Mouse (Mus musculus) T-helper 2 cell (primary cell): Measurements from ENCODE around the gene Aes.

Experiments used
- in situ Hi-C: fragments of 300-600 bp; cut with MboI, MseI; formaldehyde crosslinking; loops from one replicate; pipeline ENCODE4 v1.15.1; 2025; ENCODE audit warnings: high pct_unique_total_duplicates

The Aes gene

DNA sequence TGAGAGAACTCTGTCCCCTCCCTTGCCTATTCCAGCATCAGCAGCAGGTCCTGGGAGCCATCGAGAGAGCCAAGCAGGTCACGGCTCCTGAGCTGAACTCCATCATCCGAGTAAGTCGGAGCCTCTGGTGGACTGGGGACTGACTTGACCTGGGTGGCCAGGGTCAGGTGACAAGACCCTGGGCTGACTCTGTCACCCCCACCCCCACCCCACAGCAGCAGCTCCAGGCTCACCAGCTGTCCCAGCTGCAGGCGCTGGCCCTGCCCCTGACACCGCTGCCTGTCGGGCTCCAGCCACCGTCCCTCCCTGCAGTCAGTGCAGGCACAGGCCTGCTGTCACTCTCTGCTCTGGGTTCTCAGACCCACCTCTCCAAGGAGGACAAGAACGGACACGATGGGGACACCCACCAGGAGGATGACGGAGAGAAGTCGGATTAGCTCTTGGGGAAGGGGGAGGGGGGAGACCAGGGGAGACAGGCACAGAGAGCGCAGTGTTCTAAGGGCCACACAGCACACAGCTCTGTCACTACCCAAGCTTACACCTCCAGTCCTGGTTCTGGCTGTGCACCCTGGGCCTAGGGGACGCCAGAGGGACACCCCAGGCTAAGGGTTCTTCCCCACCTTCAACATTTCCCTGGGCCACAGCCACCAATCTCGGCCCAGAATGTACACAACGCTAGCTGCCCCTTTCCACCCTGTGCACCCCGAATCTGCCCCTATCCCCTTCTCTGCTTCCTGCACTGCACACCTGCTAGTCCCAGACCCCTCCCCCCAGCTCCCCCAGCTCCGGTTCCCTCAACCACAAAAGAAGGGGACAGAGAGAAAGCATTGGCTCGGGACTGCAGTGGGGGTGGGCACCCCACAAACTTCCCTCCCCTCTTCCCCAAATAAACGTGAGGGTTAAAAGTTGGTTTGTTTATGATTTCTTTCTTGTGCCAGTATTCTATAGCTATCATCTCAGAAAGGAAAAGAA is 6.3 kb downstream of the Aes start:
- in situ Hi-C loops, result loop anchor here (5.0 to 10.0 kb wide), 2 partner anchors 37 to 1439 kb away; partner anchors contain the start of gene Tle6

DNA sequence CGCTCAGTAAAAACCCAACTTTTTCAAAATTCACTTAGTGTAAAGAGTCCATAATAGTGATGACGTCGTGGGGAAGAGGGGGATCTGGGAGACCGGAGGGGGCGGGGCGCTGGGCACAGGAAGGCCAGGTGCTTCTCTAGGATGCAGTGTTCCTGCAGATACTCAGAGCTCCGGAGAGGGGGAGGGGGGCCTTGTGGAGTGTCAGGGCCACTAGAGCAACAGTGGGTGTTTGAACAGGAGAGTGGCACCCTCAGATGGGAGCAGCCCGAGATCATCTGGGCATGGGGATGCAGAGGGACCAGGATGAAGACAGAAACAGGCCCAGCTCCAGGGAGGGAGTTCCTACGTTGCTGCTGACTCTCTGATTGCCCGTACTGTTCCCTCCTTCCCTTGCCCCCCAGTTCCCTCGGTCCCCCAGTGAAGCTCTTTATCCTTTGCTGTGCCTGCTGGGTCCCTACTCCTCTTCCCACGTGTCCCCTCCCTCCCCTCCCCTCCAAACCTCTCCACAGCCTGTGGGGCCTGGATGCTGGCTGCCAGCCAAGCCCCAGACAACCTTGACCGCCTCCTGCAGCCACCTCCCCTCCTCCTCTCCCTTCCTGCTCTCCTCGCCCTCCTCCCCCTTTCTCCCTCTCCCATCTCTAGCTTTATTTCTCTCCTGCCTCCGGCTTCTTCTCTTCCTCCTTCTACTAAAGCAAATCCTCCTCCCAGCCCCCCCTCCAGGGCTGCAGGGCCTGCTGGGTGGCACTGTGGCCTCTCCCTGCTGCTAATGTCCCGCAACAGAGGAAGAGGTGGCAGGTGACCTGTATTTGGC is 9.3 kb downstream of the Aes start:
- in situ Hi-C loops, result loop anchor here (5.0 to 10.0 kb wide), 2 partner anchors 34 to 1436 kb away; partner anchors contain the start of gene Tle6

DNA sequence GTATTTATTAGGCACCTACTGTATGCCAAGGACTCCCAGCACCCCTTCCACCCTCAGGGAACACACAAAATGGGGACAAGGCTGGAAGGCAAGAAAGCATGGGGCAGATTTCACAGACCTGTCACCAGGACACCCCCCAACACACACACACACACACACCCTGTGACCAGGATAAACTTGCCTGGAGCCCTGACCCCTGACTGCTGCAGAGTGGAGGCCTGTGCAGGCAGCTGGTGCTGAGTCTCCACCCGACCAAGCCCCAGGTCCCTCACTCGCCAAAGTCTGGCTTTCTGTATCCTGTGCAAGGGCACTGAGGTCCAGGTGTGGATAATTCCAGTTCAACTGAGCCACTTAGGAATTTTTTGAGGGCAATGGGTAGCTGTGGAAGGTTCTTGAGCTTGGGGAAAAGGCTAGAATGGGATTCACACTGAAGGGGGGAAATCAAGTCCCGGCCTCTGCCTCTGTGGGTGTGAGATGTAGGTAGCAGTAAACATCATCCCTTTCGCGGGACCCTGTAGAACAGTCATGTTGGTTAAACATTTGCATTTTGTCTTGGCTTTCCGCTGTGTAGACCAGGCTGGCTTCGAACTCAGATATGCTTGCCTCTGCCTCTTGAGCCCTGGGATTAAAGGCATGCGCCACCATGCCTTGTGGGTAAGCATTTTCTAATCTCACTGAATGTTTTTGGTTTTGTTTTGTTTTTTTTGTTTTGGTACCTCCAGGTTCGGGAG is 10.4 kb downstream of the Aes start:
- in situ Hi-C loops, result loop anchor here (5.0 to 10.0 kb wide), 2 partner anchors 33 to 1435 kb away; partner anchors contain the start of gene Tle6

DNA sequence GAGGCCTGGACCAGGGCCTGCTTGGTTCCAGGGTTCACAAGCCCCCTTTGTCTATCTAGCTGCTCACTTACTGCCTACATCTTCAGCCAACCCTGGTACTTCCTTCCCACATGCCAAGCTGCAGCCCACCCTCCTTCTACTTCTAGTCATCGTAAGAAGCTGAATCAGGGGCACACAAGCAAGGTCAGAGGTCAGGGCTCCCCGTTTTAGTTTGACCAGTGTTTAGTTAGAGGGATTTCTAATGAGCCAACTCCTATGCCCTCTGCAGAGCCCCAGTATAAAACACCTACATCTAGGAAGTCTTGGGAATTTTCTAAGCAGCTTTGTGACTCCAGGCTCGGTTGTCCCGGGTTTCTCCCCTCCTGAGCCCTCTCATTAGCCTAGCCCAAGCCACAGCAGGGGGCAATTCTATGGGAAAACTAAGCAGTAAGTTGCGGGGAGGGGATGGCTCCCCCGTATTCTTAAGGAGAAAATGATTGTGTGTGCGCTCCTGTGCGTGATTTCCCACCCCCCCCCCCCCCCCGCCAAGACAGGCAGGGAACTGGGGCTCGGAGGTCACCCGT is 11.0 kb downstream of the Aes start:
- in situ Hi-C loops, result no loop called here

DNA sequence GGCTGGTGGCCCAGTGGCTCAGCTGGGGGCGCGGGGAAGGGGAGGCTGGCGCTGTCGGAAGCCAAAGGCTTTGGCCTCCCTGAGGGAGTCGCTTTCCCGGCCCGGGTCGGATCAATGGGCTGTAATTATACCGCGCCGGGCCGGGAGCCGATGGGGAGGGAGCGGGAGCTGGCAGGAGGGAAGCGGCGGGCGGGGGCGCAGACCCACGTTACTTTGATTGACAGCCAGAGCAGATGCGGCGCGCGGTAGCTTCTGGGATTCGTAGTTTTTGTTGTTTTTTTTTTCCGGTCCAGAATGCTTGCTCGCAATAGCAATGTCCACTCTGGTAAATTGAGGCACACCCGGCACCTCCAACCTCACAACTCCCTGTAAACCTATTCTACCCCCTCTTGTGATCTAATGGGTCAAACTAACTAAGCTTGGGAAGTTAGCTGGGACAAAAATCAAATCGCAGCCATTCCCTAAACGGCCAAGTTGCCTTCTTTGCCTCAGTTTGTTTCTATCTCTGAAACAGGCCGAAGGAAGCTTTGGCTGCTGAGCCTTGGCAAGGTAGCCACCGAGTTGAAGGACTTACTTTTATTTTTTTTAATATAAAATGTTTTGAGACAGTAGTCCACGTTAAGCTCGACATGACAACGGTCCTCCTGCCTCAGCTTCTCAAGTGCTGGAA is 11.7 kb downstream of the Aes start:
- in situ Hi-C loops, result no loop called here

DNA sequence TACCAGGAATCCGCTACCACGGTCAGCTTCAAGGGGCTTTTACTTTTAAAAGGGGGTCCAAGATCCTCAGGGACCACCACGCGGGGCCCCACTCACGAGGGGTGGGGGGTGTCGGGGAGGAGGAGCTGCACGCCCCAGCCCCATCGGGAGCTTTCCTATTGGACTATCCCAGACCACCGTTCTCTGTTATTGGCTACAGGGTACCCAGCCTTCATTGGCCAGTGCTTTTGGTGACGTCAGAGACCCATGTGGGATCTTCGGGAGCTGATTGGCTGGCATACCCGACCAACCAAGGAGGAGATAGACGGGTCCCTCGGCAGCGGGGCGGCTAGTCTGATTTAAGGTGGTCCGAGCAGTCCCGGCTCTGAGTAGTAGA is 12.2 kb downstream of the Aes start:
- in situ Hi-C loops, result no loop called here

DNA sequence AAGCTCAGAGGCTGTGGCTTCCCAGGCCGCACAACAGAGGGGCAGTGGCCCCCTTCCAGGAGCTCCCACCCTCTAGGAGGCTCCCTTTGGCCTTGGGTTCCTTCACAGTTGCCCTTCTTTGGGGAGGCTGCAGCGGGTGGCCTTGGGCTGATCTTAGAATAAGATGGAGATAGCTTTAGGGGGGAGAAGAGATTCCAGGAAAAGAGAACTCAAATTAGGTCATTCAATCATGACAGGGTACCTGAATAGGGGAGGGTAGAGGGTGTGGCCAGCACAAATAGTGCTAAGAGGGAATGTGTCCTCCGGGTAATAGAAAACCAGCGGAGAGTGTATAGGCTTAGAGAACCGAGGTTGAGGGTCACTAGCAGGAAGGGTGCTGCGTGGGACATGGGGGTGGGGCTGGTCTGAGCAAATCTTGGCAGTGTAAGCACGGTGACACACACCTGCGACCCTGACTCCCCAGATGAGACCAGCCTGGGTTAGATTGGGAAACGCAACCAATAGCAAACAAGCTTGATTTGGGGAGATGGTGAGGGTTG is 12.9 kb downstream of the Aes start:
- in situ Hi-C loops, result no loop called here

DNA sequence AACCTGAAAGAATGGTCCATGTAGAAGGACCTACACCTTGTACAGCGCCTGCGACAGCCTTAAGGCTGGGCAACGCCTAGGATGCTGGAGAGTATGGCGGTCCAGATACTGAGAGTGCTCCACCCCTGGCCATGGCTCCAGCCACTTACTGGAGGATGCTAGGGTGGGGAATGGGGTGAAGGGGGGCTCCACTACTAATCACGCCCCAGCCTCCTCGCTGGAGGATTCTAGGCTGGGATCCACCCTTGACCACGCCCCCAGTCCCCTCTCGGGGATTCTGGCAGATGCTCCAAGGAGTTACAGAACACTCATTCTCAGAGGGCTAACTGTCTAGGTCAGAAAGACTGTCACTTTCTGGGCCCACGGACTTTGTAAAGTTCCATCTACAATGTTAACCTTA is 13.7 kb downstream of the Aes start:
- in situ Hi-C loops, result no loop called here

DNA sequence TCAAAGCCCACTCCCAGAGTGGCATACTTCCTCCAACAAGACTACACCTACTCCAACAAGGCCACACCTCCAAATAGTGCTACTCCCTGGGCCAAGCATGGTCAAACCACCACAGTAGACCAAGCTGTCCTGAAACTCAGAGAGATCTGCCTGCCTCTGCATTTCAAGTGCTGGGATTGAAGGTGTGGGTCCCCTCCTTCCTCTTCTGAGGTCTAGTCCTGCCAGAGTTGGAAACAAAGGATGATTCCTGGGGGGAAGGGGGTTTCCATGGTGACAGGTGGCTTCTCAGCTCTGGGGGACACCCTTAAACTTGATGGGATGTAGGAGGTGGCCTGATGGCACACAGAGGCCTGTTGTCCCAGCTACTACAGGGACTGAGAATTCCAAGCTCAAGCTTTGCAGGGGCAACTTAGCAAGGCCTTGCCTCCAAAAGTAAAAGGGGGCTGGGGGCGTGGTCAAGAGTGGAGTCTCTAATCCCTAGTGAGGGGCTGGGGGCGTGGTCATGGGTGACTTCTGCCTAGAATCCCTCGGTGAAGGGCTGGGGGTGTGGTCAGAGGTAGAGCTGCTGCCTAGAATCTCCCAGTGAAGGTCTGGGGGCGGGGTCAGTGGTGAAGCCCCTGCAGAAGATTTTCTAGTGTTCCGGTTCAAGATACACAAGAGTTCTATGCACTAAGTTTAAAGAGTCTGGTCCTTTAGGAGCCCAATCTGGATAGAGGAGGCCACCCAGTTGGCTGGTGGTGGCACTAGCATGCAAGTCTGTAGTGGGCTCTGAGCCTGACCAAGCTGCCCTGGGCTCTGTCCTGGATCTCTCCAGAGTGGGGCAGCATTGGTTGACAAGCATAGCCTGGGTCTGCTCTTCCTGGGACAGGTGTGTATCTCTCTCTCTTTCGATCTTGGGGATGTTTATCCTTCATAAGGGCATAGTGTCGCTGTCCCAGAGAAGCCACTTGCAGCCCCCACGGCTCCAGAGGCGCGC is 15.1 kb downstream of the Aes start, which contains the start of gene Tle2:
Tle2 (plus strand) TSS at position 481 of the 976 bp plus-strand sequence.
- in situ Hi-C loops, result no loop called here

DNA sequence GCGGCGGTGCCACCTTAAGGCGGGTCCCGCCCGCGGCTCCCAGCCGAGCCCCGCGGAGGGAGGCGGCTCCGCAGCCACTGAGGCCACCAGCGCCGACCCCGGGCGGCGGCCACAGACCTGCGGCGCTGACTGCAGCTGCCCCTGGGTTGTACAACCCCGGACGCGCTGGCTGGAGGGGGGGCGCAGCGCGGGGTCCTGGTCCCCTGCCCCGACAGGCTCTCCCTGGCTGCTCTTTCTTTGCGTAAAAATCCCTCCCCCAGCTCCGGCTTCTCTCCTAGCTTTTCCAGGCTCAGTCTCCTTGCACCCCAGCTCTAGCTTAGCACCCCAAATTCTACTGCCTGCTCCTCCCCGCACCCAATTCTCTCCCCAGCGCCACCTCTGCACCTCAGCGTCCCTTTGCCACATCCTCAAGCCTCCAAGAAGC is 15.9 kb downstream of the Aes start:
- in situ Hi-C loops, result no loop called here

DNA sequence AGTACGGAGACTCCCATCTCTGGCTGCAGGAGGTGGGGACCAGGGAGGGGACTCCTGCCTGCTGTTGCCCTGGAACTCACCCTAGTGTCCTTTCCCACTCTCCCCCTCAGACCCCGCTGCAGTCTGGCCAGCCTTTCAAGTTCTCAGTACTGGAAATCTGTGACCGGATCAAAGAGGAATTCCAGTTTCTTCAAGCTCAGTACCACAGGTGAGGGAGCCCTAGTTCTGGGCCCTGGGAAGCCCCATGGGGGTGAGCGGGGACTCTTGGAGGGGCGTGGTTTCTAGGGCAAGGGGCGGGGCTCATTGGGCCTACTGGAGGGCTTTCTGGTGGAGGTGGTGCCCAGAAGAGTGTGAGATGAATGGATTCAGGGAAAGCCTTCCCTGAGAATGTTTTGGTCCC is 16.4 kb downstream of the Aes start:
- in situ Hi-C loops, result no loop called here

DNA sequence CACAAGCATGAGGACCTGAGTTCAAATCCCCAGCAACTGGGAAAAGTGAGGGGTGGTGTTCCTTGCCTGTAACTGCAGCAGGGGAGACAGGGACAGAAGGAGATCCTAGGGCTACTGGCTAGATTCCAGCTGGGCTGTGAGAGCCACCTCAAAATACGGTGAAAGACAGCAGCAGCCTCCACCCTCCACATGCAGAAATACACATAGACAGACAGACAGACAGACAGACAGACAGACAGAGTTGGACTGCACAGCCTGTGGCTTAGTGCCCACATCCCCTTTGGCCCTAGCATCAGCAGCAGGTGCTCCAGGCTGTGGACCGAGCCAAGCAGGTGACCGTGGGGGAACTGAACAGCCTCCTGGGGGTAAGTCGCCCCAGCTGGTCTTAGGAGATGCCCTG is 20.7 kb downstream of the Aes start:
- in situ Hi-C loops, result loop anchor here (10.0 kb wide), 1 partner anchor 1115 kb away; the partner anchor contains the start of genes Glt8d2 and Hcfc2

DNA sequence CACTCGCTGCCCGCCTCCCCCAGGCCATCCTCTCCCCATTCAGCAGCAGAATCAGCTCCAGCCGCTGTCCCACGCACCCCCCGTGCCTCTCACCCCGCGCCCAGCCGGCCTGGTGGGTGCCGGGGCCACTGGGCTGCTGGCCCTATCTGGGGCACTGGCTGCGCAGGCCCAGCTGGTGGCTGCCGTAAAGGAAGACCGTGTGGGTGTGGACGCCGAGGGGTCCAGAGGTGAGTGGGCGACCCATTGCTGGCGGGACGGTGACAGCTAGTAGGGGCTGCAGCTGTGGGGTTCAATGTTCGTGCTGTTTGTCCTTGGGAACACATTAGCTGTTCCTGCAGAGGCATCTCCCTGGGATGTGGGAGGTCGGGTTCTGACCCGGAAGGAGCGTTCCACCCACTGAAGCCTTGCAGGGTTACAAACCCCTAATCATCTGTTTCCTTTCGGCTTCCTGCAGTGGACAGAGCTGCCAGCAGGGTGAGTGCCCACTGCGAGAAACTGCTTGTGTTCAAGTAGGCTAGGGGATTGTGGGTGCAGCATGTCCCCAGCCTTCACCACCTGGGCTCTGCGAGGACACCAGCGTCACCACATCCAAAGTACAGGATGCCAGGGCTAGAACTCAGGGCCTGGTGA is 21.3 kb downstream of the Aes start:
- in situ Hi-C loops, result loop anchor here (10.0 kb wide), 1 partner anchor 1114 kb away; the partner anchor contains the start of genes Glt8d2 and Hcfc2

DNA sequence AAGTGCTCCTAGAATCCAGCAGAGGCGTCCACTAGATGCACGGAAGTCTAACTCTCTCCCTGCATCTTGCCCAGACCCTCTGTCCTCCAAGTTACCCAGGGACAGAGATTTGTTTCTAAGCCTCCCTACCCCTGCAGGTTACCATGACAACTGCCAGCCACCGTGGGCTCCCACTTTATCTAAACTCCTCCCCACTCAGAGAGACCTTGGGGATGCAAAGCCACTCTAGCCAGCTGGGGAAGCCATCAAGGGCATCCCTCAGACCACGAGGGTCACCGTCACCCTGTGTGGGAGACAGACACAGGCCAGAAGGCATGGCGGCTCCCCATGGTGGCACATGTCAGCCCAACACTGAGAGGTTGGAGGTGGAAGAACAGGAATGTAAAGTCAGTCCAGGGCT is 24.1 kb downstream of the Aes start:
- in situ Hi-C loops, result loop anchor here (10.0 kb wide), 1 partner anchor 1111 kb away; the partner anchor contains the start of genes Glt8d2 and Hcfc2

DNA sequence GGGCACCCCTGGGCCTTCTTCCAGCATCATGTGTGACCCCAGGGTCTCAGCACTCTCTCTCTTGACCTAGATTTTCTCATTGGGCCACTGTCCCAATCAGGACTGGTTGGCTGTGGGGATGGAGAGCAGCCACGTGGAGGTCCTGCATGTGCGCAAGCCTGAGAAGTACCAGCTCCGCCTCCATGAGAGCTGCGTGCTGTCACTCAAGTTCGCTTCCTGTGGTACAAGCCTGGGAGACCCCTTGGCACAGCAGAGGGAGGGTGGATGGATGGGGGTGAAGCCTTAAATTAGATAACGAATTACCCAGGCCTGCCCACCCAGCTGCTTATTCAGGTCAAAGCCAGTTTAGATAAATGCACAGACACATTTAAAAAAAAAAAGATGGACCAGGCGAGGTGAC is 29.5 kb downstream of the Aes start:
- in situ Hi-C loops, result loop anchor here (10.0 kb wide), 1 partner anchor 1106 kb away; the partner anchor contains the start of genes Glt8d2 and Hcfc2

DNA sequence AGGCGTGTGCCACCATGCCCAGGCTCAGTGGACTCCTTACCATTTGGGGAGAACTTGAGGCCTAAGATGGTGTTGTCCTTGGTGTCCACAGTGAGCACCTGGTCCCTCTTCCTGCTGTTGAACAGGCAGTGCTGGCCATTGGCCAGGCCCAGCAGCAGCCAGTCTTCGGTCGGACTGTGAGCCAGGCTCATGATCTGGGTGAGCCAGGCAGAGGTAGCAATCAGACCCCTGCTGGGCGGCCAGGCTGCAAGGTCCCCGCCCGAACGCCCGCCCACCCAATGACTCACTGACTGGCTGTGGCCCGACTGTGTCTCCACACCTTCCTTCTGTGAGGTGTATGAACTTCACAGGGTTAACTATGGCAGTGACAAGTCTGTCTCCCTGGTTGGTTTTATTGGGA is 32.6 kb downstream of the Aes start:
- in situ Hi-C loops, result no loop called here

DNA sequence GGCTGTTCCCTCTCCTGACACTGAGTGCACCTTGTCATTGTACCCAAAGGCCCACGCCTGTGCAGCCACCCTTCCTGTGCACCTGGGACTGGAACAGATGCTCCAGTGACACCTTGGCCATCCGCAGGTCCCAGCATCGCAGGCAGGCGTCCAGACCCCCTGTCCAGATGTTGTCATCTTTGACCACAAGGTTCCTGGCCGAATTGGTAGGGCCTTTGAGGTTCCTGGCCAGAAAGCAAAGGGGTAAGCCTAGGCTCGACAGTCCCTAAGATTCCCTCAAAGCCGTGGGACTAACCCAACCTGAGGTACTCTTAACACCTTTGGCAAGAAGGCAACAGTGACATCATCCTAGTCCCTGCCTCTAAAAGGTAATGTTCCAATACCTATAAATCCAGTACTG is 33.3 kb downstream of the Aes start:
- in situ Hi-C loops, result no loop called here

DNA sequence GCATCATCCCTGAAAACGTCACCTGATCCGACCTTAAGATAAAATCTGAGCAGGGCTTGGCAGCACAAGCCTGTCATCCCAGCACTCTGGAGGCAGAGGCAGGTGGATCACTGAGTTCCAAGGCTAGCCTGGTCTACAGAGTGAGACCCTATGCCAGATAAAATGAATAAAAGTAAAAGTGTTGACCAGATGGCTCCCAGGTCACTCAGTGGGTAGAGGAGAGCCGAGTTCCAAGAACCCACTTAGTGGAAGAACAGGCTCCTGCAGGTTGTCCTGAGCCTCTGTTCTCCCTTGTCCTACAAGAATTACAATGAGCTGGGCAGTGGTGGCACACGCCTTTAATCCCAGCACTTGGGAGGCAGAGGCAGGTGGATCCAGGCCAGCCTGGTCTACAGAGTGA is 33.9 kb downstream of the Aes start:
- in situ Hi-C loops, result no loop called here
